Mouse (Mus musculus) brain, embryonic 14.5 days (tissue): ENCODE results near the gene Crtc1.

ENCODE experiments used
- CTCF ChIP-seq: fragments of 200-500 bp; IDR thresholded peaks from 2 replicates; pipeline ENCODE4 v1.5.1; 2012; ENCODE audit warnings: inconsistent platforms, mild to moderate bottlenecking, moderate library complexity, borderline replicate concordance; ENCODE audit not compliant: insufficient read depth, insufficient read length; ENCODE audit errors: extremely low read depth
- POLR2A ChIP-seq: fragments of 200-500 bp; IDR thresholded peaks from 2 replicates; pipeline ENCODE4 v1.6.1; 2012; ENCODE audit warnings: mild to moderate bottlenecking, inconsistent platforms, borderline replicate concordance; ENCODE audit not compliant: poor library complexity, insufficient read depth, insufficient read length, severe bottlenecking; ENCODE audit errors: extremely low read depth

GRCm38 (mm10) chr8:70375212-70375859, 64.0 kb downstream of the Crtc1 start:
- no peak for TF ChIP-seq POLR2A
- no peak for TF ChIP-seq CTCF
